Mouse (Mus musculus): ENCODE results near the gene Tprgl. TPM values are rescaled to one million over a fixed set of nuclear protein-coding genes. Genes with fewer than 3 reads are reported as not detected.
A peak's percentile ranks its signal among the peaks of the same experiment; 100 is the strongest.

Gene Tprgl
- polyA plus RNA-seq, 1 experiment from 2014 or later = 184 TPM

DNA sequence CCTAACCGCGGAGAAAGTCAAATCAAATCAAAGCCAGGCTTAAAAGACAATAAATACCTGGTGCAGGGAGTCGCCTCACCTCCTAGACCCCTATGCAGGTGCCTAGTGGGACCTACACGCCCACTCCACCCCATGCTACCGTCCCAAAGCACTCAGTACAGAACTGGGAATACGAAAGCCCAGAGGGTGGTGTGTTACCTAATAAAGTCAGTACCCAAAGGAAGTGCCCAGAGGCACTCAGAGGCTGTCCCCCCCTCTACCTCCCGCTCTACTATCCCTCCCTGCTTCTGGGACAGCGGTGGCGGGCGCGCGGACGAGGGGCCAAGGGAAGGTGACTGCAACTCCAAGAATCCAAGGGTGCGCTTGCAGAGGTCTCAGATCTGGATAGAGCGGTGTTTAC is 9.6 kb upstream of the Tprgl start:
- H3K27me3 ChIP-seq (ENCODE audit: control insufficient read depth, insufficient read depth, low read length) = peaks cover 38% of the 10 kb centered on the region

GRCm38 (mm10) chr4:154167053-154167452 is 6.6 kb upstream of the Tprgl start:
- no peaks in the 10 kb centered on the region for H3K9me3 ChIP-seq (ENCODE audit: control insufficient read depth, low read length)
- no peak for ATAC-seq (ENCODE audit: low read depth)
- H3K4me1 ChIP-seq (ENCODE audit: control insufficient read depth, insufficient read depth, low read length) = peaks cover 5% of the 10 kb centered on the region
- H3K4me2 ChIP-seq (ENCODE audit: low read depth, low read length) = no peak overlapping the region
- H3K27ac ChIP-seq (ENCODE audit: low read depth, low read length) = no peak overlapping the region
- H3K4me3 ChIP-seq (ENCODE audit: low read depth, low read length) = no peak overlapping the region
- H3K27me3 ChIP-seq (ENCODE audit: control insufficient read depth, insufficient read depth, low read length) = peaks cover 34% of the 10 kb centered on the region
- H3K36me3 ChIP-seq (ENCODE audit: control insufficient read depth, insufficient read depth, low read length) = no peaks in the 10 kb centered on the region
- 34% methylated on average over 5 of the region's 5 CpGs for WGBS
- no peak overlapping the region for H3K9ac ChIP-seq (replicated peaks; ENCODE audit: low read depth, low read length)

More for the DNA sequence above, 9.6 kb upstream of the Tprgl start:
- Histone ChIP-seq H3K36me3 (ENCODE audit: control insufficient read depth, insufficient read depth, low read length) (no peaks in the 10 kb centered on the region), H3K27ac (ENCODE audit: low read depth, low read length) (no peak overlapping the region), H3K4me1 (ENCODE audit: control insufficient read depth, insufficient read depth, low read length) (peaks cover 5% of the 10 kb centered on the region), H3K4me3 (ENCODE audit: low read depth, low read length) (peak overlapping the region; percentile 42), H3K9ac (replicated peaks; ENCODE audit: low read depth, low read length) (no peak overlapping the region), H3K4me2 (ENCODE audit: low read depth, low read length) (peak overlapping the region; percentile 92), H3K9me3 (ENCODE audit: control insufficient read depth, low read length) (no peaks in the 10 kb centered on the region)
- no peak for ATAC-seq (ENCODE audit: low read depth)
- WGBS = under 1% methylated on average over 15 of the region's 15 CpGs

DNA sequence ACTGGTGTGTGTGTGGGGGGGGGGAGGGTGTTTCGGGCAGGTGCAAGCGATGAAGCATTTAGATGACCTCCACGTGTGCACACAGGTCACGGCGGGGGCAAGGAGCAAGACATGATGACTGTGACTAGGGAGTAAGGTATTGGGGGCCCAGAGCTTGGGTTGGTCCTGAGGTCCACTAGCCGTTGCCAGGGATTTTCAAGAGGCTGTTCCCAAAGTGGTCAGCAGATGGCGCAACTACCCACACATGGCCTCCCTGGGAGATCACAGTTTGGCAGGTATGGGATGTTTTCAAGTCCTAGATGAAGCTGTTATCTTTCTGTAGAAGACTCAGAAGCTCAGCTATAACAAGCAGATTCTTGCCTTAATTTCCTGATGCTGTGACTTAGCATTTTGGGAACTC is 2.8 kb upstream of the Tprgl start:
- H3K9ac ChIP-seq (replicated peaks; ENCODE audit: low read depth, low read length) = no peak overlapping the region
- 15% methylated on average over 7 of the region's 7 CpGs for WGBS

GRCm38 (mm10) chr4:154159961-154160537 is 417 bp downstream of the Tprgl start:
- 1% methylated on average over 44 of the region's 47 CpGs for WGBS
- peak overlapping the region; percentile 85 for H3K4me3 ChIP-seq (ENCODE audit: low read depth, low read length)

More for the DNA sequence above, 2.8 kb upstream of the Tprgl start:
- H3K9me3 ChIP-seq (ENCODE audit: control insufficient read depth, low read length) = no peaks in the 10 kb centered on the region
- H3K4me2 ChIP-seq (ENCODE audit: low read depth, low read length) = no peak overlapping the region
- H3K36me3 ChIP-seq (ENCODE audit: control insufficient read depth, insufficient read depth, low read length) = peaks cover 3% of the 10 kb centered on the region; the same call in 1 of the 2 replicates
- H3K27me3 ChIP-seq (ENCODE audit: control insufficient read depth, insufficient read depth, low read length) = no peaks in the 10 kb centered on the region
- H3K27ac ChIP-seq (ENCODE audit: low read depth, low read length) = no peak overlapping the region
- peaks cover 17% of the 10 kb centered on the region for H3K4me1 ChIP-seq (ENCODE audit: control insufficient read depth, insufficient read depth, low read length)
- no peak overlapping the region for H3K4me3 ChIP-seq (ENCODE audit: low read depth, low read length)
- no peak for ATAC-seq (ENCODE audit: low read depth)

DNA sequence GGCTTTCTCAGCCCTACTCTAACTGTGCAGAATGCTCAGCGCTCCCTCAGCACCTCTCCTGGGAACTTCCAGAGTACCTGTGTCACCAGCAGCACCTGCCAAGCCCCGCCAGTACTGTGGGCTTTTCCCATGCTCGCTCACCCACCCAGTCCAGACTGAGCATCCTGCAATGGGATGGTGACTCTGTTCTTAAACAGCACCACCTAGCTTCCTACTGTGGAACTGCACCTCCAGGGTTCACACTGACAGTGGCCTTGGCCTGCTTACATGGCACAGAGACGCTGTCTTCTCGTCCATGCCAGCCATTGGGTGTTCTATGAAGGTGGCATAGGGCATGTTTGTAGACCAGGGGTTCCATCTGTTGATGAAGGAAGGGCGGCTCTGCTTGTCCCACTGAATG is 1.5 kb downstream of the Tprgl start:
- no peak overlapping the region for H3K9ac ChIP-seq (replicated peaks; ENCODE audit: low read depth, low read length)
- H3K27me3 ChIP-seq (ENCODE audit: control insufficient read depth, insufficient read depth, low read length) = no peaks in the 10 kb centered on the region
- H3K4me2 ChIP-seq (ENCODE audit: low read depth, low read length) = peak overlapping the region; percentile 80
- ATAC-seq (ENCODE audit: low read depth) = peak; percentile 23; the same call in 1 of the 2 replicates
- no peak overlapping the region; the same call in 1 of the 2 replicates for H3K4me3 ChIP-seq (ENCODE audit: low read depth, low read length)
- H3K9me3 ChIP-seq (ENCODE audit: control insufficient read depth, low read length) = no peaks in the 10 kb centered on the region
- H3K27ac ChIP-seq (ENCODE audit: low read depth, low read length) = no peak overlapping the region
- WGBS = 22% methylated on average over 6 of the region's 6 CpGs
- peaks cover 17% of the 10 kb centered on the region for H3K4me1 ChIP-seq (ENCODE audit: control insufficient read depth, insufficient read depth, low read length)
- H3K36me3 ChIP-seq (ENCODE audit: control insufficient read depth, insufficient read depth, low read length) = peaks cover 31% of the 10 kb centered on the region

More at GRCm38 (mm10) chr4:154159961-154160537, 417 bp downstream of the Tprgl start:
- H3K4me2 ChIP-seq (ENCODE audit: low read depth, low read length) = peak overlapping the region; percentile 80
- peak overlapping the region; percentile 76 for H3K27ac ChIP-seq (ENCODE audit: low read depth, low read length)
- no peaks in the 10 kb centered on the region for H3K27me3 ChIP-seq (ENCODE audit: control insufficient read depth, insufficient read depth, low read length)
- H3K36me3 ChIP-seq (ENCODE audit: control insufficient read depth, insufficient read depth, low read length) = peaks cover 23% of the 10 kb centered on the region
- H3K9ac ChIP-seq (replicated peaks; ENCODE audit: low read depth, low read length) = peak overlapping the region; percentile 80
- peaks cover 17% of the 10 kb centered on the region for H3K4me1 ChIP-seq (ENCODE audit: control insufficient read depth, insufficient read depth, low read length)
- ATAC-seq (ENCODE audit: low read depth) = peak; percentile 60
- no peaks in the 10 kb centered on the region for H3K9me3 ChIP-seq (ENCODE audit: control insufficient read depth, low read length)

DNA sequence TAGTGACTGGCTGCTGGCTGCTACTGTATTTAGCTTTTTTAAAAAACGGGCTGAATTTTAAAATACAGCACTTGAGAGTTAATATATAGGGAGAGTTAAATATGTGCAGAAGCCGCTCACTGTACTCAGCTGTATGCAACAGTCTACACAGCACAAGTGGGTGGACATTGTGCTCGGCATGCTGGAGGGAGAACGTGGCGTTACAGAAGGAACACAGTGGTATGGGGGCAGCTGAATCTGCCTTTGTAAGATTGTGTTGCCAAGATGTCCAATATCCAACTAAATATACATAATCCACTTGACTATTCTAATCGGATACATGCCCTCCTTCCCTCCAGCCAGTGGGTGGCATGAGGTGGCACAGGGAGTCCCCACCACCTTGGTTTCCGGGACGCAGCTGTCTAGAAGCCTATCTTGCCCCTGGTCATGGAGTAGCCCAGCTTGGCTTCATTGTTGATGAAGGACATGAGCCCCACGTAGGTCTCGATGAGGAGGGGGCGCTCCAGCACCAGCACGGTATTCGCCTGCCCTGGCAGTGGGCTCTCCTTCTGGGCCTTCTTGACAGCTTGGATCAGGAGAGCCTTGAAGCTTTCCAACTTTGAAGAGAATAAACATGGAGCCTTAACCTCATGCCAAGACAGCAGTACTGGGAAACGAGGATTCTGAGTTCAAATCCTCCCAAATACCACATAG is 2.4 kb downstream of the Tprgl start:
- H3K9ac ChIP-seq (replicated peaks; ENCODE audit: low read depth, low read length) = no peak overlapping the region
- WGBS = 96% methylated on average over 14 of the region's 14 CpGs
- H3K4me2 ChIP-seq (ENCODE audit: low read depth, low read length) = no peak overlapping the region
- peaks cover 17% of the 10 kb centered on the region for H3K4me1 ChIP-seq (ENCODE audit: control insufficient read depth, insufficient read depth, low read length)
- ATAC-seq (ENCODE audit: low read depth) = no peak
- no peak overlapping the region for H3K4me3 ChIP-seq (ENCODE audit: low read depth, low read length)
- no peaks in the 10 kb centered on the region for H3K9me3 ChIP-seq (ENCODE audit: control insufficient read depth, low read length)
- H3K36me3 ChIP-seq (ENCODE audit: control insufficient read depth, insufficient read depth, low read length) = peaks cover 35% of the 10 kb centered on the region
- H3K27me3 ChIP-seq (ENCODE audit: control insufficient read depth, insufficient read depth, low read length) = no peaks in the 10 kb centered on the region
- H3K27ac ChIP-seq (ENCODE audit: low read depth, low read length) = no peak overlapping the region

GRCm38 (mm10) chr4:154156050-154156449 is 4.4 kb downstream of the Tprgl start:
- 89% methylated on average over 7 of the region's 7 CpGs for WGBS
- Histone ChIP-seq H3K27ac (ENCODE audit: low read depth, low read length) (no peak overlapping the region), H3K4me3 (ENCODE audit: low read depth, low read length) (no peak overlapping the region), H3K4me2 (ENCODE audit: low read depth, low read length) (no peak overlapping the region), H3K4me1 (ENCODE audit: control insufficient read depth, insufficient read depth, low read length) (peaks cover 12% of the 10 kb centered on the region), H3K27me3 (ENCODE audit: control insufficient read depth, insufficient read depth, low read length) (no peaks in the 10 kb centered on the region), H3K9me3 (ENCODE audit: control insufficient read depth, low read length) (no peaks in the 10 kb centered on the region), H3K9ac (replicated peaks; ENCODE audit: low read depth, low read length) (no peak overlapping the region), H3K36me3 (ENCODE audit: control insufficient read depth, insufficient read depth, low read length) (peaks cover 52% of the 10 kb centered on the region)
- no peak for ATAC-seq (ENCODE audit: low read depth)

- Histone ChIP-seq H3K4me1 (ENCODE audit: control insufficient read depth, insufficient read depth, low read length) (peaks cover 3% of the 10 kb centered on the region), H3K4me3 (ENCODE audit: low read depth, low read length) (no peak overlapping the region), H3K27me3 (ENCODE audit: control insufficient read depth, insufficient read depth, low read length) (no peaks in the 10 kb centered on the region), H3K9me3 (ENCODE audit: control insufficient read depth, low read length) (no peaks in the 10 kb centered on the region), H3K27ac (ENCODE audit: low read depth, low read length) (no peak overlapping the region), H3K9ac (replicated peaks; ENCODE audit: low read depth, low read length) (no peak overlapping the region), H3K36me3 (ENCODE audit: control insufficient read depth, insufficient read depth, low read length) (peaks cover 55% of the 10 kb centered on the region), H3K4me2 (ENCODE audit: low read depth, low read length) (no peak overlapping the region)
- no peak for ATAC-seq (ENCODE audit: low read depth)
- WGBS = 86% methylated on average over 11 of the region's 11 CpGs
These were observed 6.4 kb downstream of the Tprgl start for GRCm38 (mm10) chr4:154154104-154154503.

GRCm38 (mm10) chr4:154146342-154146741 is 14.1 kb downstream of the Tprgl start:
- WGBS = 90% methylated on average over 10 of the region's 10 CpGs

More at GRCm38 (mm10) chr4:154146342-154146741, 14.1 kb downstream of the Tprgl start:
- peaks cover 3% of the 10 kb centered on the region; the same call in 1 of the 2 replicates for H3K36me3 ChIP-seq (ENCODE audit: control insufficient read depth, insufficient read depth, low read length)
- no peak overlapping the region for H3K9ac ChIP-seq (replicated peaks; ENCODE audit: low read depth, low read length)
- H3K27ac ChIP-seq (ENCODE audit: low read depth, low read length) = no peak overlapping the region
- no peak overlapping the region for H3K4me3 ChIP-seq (ENCODE audit: low read depth, low read length)
- no peak for ATAC-seq (ENCODE audit: low read depth)
- H3K4me1 ChIP-seq (ENCODE audit: control insufficient read depth, insufficient read depth, low read length) = peaks cover 7% of the 10 kb centered on the region
- no peak overlapping the region for H3K4me2 ChIP-seq (ENCODE audit: low read depth, low read length)
- H3K9me3 ChIP-seq (ENCODE audit: control insufficient read depth, low read length) = no peaks in the 10 kb centered on the region
- peaks cover 1% of the 10 kb centered on the region for H3K27me3 ChIP-seq (ENCODE audit: control insufficient read depth, insufficient read depth, low read length)

Measured in neural tube, embryonic 14.5 days (tissue).